Mouse (Mus musculus) heart, postnatal 10 days (tissue): ENCODE measurements around the gene Blm. TPM values are rescaled to one million over a fixed set of nuclear protein-coding genes. Genes with fewer than 3 reads are reported as not detected.
"Not testable (repeated sequence)": the region's sequence is repeated elsewhere in the genome, so short reads cannot be mapped to it uniquely, and the experiment has no call there.

Experiments
- DNase-seq, 2 experiments: peaks; one replicate each; pipeline ENCODE4 v3.0.0; 2021
- intact Hi-C: fragments of 180-260 bp; cut with DNase I; formaldehyde crosslinking; loops from one replicate; pipeline ENCODE4 v1.15.1; 2025
- total RNA-seq, 2 experiments: library from RNA; stranded (reverse); gene quantifications; 2 replicates each; pipeline ENCODE4 v1.2.3; 2021

The Blm gene
- total RNA-seq, 2 experiments from 2014 or later, result 5.6 to 7.5 TPM

GRCm38 (mm10) chr7:80534291-80535008 is 469 bp downstream of the Blm start:
- intact Hi-C loops, result no loop called here
- DNase-seq, result no peak

GRCm38 (mm10) chr7:80531087-80531486 is 3.8 kb downstream of the Blm start:
- intact Hi-C loops, result no loop called here

GRCm38 (mm10) chr7:80530646-80531045 is 4.3 kb downstream of the Blm start:
- no peak for DNase-seq
- intact Hi-C loops, result no loop called here

More at GRCm38 (mm10) chr7:80531087-80531486, 3.8 kb downstream of the Blm start:
- no peak for DNase-seq

GRCm38 (mm10) chr7:80526698-80527097 is 8.2 kb downstream of the Blm start:
- intact Hi-C loops, result no loop called here
- no peak for DNase-seq

- intact Hi-C loops, result no loop called here
Observed at GRCm38 (mm10) chr7:80512408-80513085, 22.4 kb downstream of the Blm start.

GRCm38 (mm10) chr7:80507697-80508096 is 27.2 kb downstream of the Blm start:
- intact Hi-C loops, DNase-seq: not testable (repeated sequence)

More at GRCm38 (mm10) chr7:80512408-80513085, 22.4 kb downstream of the Blm start:
- DNase-seq, result no peak

- no peak for DNase-seq
Observed at GRCm38 (mm10) chr7:80506007-80506406, 28.9 kb downstream of the Blm start.

GRCm38 (mm10) chr7:80504920-80505319 is 30.0 kb downstream of the Blm start:
- DNase-seq, result no peak
- intact Hi-C loops, result no loop called here

More at GRCm38 (mm10) chr7:80506007-80506406, 28.9 kb downstream of the Blm start:
- intact Hi-C loops, result no loop called here

- no peak for DNase-seq
- intact Hi-C loops, result no loop called here
Observed at GRCm38 (mm10) chr7:80501006-80501405, 33.9 kb downstream of the Blm start.

- no peak for DNase-seq
- intact Hi-C loops, result no loop called here
Observed at GRCm38 (mm10) chr7:80500099-80500498, 34.8 kb downstream of the Blm start.

- intact Hi-C loops, result no loop called here
- DNase-seq, result no peak
Observed at GRCm38 (mm10) chr7:80499190-80499962, 35.5 kb downstream of the Blm start.

- no peak for DNase-seq
- intact Hi-C loops, result no loop called here
Observed at GRCm38 (mm10) chr7:80496656-80497055, 38.3 kb downstream of the Blm start.

- intact Hi-C loops, result no loop called here
- DNase-seq, result no peak
Observed at GRCm38 (mm10) chr7:80495210-80495609, 39.7 kb downstream of the Blm start.

GRCm38 (mm10) chr7:80491995-80492394 is 42.9 kb downstream of the Blm start:
- intact Hi-C loops, result no loop called here

GRCm38 (mm10) chr7:80491086-80491485 is 43.8 kb downstream of the Blm start:
- intact Hi-C loops, result no loop called here
- no peak for DNase-seq

More at GRCm38 (mm10) chr7:80491995-80492394, 42.9 kb downstream of the Blm start:
- DNase-seq, result no peak

- no peak for DNase-seq
- intact Hi-C loops, result no loop called here
Observed at GRCm38 (mm10) chr7:80490351-80490750, 44.6 kb downstream of the Blm start.

GRCm38 (mm10) chr7:80489445-80489844 is 45.5 kb downstream of the Blm start:
- intact Hi-C loops, result no loop called here
- no peak for DNase-seq

GRCm38 (mm10) chr7:80487239-80487638 is 47.7 kb downstream of the Blm start:
- no peak for DNase-seq
- intact Hi-C loops, result no loop called here

GRCm38 (mm10) chr7:80480097-80480496 is 54.8 kb downstream of the Blm start:
- DNase-seq, result no peak
- intact Hi-C loops, result no loop called here

GRCm38 (mm10) chr7:80473837-80474236 is 61.1 kb downstream of the Blm start:
- intact Hi-C loops, result loop anchor here (5.0 kb wide), 1 partner anchor 108 kb away; no protein-coding TSS in a partner anchor
- no peak for DNase-seq

- intact Hi-C loops, result no loop called here
- DNase-seq, result peak; percentile 32 to 35
Observed at GRCm38 (mm10) chr7:80468851-80469250, 66.1 kb downstream of the Blm start.
